Mouse (Mus musculus): ENCODE measurements at regions not wholly inside any gene's neighbourhood (a gene's known extent, or its start where the extent isn't known, plus 50 kb on each side); places are given as distances from the start of the nearest gene placed in this dataset.

DNA sequence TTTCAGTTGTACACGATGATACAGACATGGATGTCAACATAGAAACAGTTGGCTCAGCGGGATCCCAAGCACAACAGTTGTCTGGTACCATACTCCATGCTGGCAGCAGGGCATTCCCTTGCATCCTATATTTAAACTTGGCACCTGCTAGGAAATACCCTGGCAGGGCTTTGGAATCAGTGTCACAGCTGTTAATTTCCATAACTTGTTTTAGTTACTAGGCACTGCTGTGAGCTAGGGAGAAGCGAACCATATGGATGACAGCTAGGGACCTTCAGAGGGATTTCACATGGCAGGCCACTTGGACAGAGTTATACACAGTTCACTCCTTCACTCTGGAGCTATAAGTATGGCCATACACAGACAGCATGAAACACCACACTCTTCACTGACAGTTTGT lies 100.0 kb downstream of the Rgs2 start:
- TF ChIP-seq CTCF (IDR thresholded peaks at IDR 0.05; ENCODE audit: low read depth, low read length) (no peak), POLR2A (IDR thresholded peaks at IDR 0.05; ENCODE audit: extremely low read depth, insufficient read depth, low read length) (no peak)
